Mouse (Mus musculus): ENCODE measurements around the gene Gm28374.

DNA sequence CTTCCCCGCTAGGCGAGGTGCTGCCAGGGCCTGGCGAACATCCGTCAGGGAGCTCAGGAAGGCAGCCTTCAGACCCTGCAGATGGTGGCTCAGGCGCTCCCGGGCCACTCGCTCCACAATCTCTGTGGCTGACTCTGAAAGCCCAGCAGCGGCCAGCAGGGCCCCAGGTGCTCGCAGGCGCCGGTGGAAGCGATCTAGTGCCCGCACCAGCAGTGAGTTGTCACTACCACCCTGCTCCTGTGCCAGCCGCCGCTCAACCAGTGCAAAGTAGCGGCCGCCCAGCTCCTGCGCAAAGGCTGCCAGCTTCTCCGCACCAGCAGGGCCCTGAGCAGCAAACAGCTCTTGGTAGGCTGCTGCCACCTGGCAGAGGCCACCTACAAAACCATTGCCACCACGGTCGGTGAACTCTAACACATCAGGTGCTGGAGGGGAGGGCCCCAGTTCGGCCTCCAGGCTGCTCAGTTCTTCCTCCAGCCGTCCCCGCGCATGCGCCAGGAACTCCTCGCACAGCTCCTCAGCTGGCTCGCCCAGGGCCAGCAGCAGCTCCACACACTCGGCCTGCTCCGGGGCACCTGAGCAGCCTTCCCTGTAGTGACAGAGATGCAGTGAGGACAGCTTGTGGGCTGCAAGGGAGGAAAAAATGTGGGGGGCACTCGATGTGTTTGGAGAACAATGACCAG is 11.3 kb downstream of the Gm28374 start:
- TF ChIP-seq POLR2A (IDR thresholded peaks at IDR 0.05; ENCODE audit: borderline replicate concordance, low read depth, low read length) (no peak), CTCF (IDR thresholded peaks at IDR 0.05; ENCODE audit: low read depth, low read length) (no peak)

Data from bone marrow macrophage, adult 2 months (primary cell).